Mouse (Mus musculus) cerebellum, adult 11-12 months (tissue): Measurements from ENCODE around the gene Mapk11.
A peak's percentile ranks its signal among the peaks of the same experiment; 100 is the strongest.

Source experiments
- DNase-seq: peaks from one replicate; pipeline ENCODE4 v3.0.0; 2022

Mapk11 gene

DNA sequence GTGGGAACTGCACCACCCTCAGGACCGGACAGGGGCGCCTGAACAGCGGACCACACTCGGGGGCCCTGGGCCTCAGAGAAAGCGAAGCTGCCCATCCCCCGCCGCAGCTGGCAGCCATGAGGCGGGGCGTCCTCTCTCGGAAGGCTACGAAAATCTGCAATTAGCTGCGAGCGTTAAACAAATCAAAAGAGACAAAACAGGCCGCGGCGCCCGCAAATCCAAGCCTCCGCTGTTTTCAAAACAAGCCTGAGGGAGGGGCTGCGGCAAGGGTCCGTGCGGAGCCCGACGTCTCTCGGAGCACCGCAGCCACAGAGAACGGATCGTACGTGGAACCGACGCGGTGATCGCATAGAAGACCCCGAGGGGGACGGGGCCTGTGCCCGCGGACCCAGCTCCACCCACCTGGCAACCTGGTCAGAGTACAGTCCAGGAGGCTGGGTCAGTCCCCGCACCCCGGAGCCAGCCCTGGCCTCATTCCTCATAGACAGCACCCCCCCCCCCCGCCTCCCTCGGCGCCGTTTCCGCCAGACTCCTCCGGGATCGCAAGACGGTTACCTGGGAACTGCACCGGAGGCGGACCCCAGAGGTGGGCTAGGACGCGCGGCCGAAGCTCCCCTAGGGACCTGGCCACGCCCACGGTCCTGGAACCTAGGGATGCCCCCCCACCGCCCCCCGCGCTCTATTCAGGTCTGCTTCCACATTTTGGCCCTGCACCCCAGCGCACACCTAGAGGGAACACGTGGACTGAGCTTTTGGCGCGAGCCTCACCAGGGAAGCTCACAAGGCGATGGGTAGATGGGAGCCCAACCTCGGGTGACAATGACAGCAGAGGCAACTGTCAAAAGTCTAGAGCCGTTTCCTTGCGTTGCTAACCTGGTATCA lies 23.8 kb upstream of the Mapk11 start:
- peak; percentile 74 for DNase-seq

DNA sequence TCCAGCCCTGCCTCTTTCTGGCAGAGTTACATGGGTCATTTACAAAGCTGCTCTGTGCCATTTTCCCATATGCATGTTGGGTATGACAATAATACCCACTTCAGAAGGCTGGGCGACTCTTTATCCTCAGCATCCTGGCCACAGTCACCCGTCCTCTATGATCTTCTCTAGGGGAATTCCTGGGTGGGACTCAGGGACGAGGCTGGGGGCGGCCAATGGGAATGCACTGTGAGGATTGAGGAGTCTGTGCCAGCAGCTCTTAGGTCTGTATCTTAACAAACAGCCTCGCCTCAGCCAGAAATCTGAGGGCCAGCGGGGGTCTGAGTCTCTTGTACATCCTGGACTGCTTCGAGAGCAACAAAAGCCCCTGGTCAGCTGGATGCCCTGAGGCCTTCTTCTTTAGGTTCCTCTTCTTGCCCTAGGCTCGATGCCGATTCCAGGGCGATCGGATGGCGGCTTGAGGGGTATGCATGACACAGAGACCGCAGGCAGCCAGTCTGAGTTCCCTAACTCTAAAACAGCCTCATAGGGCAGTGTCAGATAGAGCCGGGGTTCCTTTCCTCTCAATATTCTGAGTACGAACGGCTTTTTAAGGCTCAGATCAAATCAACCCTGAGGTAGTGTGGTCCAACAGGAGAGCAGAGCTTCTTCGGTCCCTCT lies 23.0 kb upstream of the Mapk11 start:
- peak; percentile 61 for DNase-seq

DNA sequence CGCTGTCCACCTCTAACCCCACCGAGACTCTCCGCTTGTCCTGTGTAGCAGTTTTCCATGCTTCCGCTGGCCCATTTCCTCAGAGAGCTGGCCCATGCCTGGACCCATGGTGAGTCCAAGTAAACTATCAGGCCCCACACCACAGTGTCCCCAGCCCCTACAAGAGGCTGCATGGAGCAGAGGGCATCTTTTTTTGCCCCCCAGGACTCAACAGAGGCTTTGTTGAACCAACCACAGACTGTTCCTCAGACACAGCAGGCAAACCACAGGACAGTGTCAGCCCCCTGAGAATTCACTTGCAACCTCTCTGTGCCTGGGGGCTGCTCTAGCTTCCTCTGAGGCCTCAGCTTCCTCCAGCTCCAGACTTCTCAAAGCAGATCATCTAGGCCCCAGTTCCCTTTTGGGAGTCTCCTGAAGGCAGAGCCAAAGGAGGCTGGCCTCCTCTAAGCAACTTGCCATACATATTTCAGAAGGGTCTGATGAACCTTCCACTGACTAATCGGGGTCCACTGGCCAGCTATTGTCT lies 22.2 kb upstream of the Mapk11 start:
- DNase-seq, result peak; percentile 46

DNA sequence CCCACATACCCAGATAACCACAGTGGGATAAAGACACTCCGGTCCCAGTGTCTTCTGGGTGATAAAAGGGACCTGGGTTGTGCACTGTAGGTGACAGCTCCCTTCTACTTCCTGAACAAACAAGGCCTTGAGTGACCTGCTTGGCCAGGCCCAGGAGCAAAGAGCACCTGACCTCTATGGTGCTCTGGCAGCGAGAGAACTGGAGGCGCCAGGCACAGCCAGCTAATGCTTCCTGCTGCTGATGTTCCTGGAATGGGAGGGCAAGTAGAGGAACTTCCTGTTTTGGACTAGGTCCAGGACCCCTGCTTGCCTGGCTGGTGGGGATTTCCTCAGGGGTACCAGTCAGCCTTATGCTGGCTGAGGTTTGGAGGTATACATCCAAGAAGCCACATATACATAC lies 20.7 kb upstream of the Mapk11 start:
- peak; percentile 63 for DNase-seq

DNA sequence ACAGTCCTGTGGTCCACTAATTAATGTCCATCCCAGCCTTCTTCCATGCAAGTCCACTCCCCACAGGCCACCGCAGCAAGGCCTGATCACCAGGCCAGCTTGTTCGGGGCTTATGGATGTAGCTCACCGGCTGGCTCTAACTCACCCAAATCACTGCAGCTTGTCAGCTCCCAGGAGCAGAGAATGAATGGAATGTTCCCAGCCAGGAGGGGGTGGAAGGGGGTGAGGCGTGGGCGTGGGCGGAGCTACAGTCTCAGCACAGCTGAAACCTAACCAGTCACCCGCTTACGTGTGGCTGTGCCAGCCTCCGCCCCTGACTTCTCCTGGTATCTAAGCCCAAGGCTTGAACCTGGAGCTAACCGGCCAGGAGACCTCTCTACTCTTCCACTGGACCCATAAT lies 20.0 kb upstream of the Mapk11 start:
- DNase-seq, result peak; percentile 91

DNA sequence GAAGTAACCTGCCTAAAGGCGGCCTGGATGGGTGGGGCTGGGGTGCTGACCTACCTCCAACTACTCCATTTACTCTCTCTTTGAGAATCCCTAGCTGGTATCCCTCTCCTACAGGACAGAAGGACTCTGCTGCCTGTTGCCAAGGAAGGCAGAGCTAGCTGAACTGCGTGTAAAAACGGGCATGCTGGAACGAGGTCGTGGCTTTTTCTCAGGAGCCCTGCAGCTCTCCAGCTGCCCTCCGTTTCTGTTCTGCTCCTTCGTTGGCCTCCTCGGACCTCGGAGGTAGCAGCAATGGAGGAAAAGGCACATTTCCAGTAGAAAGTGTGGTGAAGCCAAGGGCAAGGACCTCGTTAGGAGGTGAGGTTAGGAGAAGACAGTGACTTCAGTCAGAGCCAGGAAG lies 19.5 kb upstream of the Mapk11 start:
- DNase-seq, result peak; percentile 71

DNA sequence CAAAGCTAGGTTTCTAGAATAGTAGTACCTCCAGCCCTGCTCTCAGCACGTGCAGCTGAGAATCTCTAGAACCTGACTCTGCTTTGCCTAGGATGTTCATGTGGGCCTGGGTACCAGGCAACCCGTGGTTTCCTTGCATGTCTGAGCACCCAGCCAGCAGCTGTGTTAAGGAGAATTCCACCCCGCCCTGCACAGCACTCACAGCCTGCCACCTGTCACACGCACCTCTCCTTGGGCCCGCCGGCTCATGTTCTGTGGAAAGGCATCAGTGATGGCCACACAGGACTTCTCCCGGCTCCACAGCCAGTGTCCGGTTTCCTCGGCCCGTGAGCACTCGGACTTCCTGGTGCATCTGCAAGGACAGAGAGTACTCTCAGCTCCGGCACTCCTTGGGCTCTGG lies 16.1 kb upstream of the Mapk11 start:
- DNase-seq, result no peak

DNA sequence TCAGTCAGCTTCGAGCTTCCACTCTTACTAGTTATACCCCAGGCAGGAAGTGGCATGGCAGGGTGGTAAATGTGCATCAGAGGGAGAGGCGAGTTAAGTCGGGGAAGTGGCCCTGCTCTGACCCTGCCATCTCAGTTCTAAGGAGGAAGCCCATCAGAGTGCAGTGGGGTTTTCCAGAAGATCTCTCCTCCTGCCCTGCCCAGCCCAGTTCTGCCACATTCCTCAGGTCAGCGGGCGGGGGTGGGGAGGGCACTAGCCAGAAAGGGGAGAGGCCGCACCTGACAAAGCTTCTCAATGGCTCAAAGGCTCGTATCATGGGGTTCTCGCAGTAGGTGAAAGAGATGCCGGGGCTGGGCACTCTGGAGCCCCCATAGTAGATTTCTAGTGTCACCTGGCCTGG lies 12.0 kb upstream of the Mapk11 start:
- no peak for DNase-seq

DNA sequence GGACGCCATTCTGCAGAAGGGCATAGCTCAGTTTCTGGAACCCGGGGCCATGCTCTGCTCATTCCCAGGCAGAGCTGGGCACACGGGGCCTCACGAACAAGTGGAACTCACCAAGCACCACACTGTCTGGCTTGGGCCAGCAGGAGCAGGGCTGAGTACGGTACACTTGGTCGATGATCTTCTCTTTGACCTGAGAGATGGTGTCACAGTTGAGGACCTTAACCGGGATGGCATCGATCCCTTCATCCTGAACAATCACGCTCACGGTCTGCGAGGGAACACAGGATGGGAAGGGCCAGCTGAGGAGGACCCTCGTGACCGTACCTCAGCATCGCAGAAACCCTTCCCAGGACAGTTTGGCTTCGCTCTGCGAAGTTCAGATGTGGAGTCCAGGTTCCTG lies 9.1 kb upstream of the Mapk11 start:
- no peak for DNase-seq

DNA sequence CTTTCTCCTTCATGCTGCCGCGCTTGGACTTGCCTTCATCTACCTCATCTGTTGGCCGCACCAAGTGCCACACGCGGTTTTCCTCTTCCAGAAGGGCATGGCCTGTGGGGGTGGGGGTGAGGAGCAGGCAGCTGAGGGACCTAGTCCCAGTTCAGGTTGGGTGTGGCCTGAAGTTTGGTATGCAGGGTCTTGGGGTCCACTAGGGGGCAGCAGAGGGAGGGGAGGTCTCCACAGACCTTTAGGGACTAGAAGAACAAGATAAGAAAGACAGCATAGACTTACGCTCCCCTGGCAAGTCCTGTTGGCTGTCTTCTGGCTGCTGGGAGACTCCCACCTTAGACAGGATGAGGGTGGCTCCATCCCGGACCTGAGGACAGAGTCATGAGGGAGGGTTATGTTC lies 8.5 kb upstream of the Mapk11 start:
- peak; percentile 71 for DNase-seq

DNA sequence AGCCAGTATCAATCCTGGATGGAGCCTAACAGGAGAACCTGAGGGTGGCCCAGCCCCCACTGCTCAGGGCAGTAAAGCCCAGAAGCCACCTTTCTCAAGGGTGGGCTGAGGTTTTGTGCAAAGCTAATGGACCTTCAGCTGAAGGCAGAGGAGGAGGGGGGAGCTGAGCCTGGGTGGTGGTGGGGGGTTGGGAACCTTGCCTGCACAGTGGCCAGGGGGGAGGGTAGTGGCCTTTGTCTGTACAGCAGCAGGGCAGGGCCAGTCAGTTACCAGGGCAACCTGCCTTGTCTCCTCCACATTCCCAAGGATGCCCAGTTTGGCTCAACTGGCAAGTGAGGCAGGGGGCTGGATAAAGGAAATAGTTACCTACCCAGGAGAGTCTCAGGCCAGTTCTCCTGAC lies 2.9 kb upstream of the Mapk11 start:
- no peak for DNase-seq

DNA sequence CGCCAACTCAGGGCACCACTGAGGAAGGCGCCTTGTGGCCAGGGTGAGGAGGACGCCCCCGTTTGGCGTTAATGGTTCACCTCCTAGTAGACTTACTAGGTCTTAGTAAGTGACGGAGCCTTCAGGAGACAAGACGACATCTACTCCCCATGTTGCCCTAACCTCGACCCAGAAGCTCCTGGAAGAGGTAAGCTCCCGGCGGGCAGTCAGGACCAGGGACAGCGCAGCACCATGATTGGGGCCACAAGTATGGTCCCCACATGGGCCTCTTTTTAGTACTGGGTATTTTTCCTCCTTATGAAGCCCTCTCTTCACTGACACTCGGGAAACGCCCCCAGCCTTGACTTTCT lies 588 bp upstream of the Mapk11 start:
- no peak for DNase-seq

DNA sequence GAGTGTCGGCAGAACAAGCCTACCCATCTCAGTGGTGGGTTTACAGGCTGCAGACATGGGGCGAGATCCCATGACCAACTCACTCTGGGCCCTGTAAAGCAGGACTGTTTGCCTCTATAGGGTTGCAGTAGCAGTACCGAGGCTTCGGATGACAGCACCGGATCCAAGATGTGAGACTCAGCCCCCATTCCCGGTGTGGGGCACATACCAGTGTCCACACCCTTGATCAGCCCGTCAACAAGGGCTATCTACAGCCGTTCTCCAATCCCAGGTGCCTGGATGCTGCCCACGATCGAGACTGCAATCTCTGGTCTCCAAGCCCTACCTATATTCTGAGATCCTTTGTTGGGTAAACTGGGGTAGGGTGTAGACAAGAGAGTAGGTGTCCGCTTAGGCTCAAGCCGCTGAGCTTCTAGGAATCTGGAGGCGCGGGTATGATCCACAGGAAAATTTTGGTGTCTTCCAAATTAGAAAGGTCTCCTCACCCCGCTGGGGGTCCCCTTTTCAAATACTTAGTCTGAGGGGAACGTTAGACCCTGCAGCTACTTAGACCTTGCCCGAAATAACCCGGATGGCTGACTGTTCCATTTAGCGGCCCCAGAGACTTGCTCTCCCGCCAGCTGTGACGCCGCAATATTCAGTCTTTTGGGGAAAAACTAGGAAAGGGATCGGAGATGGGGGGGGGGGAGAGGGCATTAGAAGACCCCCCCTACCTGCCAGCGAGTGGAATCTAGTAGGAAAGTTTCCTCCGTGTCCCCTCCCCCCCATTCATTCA lies 745 bp downstream of the Mapk11 start:
- DNase-seq, result peak; percentile 57

DNA sequence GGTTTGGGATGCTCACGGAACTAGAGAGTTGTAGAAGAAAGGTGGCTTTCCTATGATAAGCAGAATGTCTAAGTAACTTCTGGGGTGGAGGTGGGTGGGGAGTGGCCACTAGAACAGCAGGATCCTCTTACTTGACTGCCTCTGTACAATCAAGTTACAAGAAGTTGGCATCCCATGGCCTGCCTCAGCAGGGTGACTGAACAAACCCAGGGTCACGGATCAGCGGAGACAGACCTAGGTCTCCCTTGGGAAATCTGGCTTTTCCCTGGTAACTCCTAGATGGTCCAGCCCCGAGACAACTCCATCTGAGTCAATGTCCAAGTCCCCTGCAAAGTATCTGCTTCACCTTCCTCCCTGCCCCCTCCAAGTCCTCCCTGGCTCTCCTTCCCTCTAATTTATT lies 1.5 kb downstream of the Mapk11 start:
- DNase-seq, result no peak

DNA sequence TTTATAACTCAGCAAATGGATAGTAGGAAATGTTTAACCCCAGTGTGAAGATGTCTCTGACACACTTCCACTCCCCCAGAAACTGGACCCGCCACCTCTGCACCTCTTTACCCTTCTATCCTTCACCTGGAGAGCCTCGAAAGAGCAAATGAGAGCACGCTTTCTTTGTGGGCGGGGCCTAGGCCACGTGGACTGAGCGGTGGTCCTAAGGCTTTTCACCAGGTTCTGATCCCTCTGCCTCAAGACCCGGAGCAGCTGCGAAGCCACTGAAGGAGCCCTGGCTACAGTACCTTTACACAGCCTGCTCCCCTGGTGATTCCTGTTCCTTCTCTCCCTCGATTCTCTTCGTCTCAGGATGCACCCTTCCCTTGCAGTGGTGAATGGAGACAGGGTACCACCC lies 2.0 kb downstream of the Mapk11 start:
- DNase-seq, result peak; percentile 62

DNA sequence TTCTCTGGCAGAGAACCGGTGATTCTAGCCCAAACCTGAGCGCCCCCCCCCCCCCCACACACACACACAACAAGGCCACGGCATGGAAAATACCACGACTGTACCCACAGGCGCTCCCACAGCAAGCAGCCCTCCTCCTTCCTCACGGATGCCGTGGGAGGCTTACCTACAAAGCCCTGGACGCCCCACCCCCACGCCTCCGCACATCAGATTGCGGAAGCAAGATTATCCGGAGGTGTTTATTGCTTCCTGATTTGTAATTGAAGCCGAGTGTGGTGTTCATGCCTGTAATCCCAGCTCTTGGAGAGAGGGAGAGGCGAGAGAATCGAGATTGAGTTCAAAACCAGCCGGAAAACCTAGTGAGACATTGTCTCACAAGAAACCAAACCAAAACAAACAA lies 2.4 kb downstream of the Mapk11 start:
- DNase-seq, result peak; percentile 72

DNA sequence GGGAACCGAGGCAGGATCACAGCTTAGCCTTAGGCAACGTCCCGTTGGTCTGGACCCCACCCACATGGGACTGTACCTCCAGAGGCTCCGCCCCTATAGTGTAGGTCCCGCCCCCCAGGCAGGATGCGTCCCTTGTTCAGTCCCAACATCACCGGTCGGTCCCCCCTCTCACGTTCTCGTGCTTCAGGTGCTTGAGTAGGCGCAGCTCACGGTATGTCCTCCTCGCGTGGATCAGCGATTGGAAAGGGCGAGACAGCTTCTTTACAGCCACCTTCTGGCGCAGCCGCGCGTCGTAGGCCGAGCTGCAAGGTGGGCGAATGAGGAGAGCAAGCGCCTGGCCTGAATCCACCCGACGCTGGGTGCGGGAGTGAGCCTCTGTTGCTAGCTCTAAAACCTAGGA lies 2.9 kb downstream of the Mapk11 start:
- peak; percentile 88 for DNase-seq

DNA sequence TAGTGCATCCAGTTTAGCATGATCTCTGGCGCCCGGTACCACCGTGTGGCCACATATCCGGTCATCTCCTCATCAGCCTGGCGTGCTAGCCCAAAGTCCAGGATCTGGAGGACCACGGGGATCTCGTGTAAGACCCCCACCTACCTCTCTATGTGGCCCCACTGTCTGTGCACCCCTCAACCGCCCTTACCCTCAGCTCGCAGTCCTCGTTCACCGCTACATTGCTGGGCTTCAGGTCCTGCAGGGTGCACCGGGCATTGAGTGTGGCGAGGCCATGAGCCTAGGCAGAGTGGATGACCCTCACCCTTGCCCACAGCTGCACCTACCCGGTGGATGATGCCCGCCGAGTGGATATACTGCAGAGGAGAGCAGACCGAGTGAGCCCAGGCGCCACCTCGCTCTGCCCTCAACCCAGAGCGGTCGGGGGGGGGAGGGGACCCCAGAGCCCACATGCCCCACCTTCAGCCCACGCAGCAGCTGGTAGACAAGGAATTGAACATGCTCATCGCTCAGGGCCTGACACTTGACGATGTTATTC lies 3.5 kb downstream of the Mapk11 start:
- DNase-seq, result peak; percentile 61

DNA sequence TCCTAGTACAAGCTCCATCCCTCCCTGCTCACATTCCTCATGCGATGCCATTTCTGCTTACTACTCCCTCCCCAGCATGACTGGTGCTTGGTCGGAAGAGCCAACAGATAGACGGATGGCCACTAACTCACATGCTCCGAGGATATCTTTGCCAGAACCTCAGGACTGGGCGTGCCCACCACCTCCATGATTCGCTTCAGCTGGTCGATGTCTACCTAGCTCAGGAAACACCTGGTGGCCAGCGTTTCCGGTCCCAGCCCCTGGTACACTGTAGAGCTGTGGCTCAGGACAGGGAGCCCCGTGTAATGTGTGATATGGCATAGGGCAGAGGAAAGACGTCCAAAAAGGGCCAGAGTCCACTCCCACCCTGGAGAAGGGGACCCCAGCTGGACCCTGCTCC lies 4.5 kb downstream of the Mapk11 start:
- DNase-seq, result no peak

DNA sequence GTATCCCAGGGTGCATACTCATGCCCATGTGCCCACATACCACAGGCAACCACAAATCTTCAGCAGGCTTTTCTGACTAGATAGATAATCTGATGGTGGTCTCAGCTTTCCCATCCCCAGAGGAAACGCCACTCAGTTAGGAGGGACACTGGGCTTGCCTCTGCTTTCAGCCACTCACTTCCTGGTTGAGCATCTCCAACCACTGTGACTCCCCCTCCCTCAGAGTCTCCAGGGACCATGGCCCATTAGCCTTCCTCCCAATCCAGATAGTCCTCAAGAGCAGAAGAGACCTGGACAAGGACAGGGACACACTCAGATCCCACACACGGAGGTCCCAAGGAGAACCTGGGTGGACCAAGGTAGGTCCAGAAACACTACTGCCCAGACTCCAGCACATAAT lies 6.3 kb downstream of the Mapk11 start:
- no peak for DNase-seq

DNA sequence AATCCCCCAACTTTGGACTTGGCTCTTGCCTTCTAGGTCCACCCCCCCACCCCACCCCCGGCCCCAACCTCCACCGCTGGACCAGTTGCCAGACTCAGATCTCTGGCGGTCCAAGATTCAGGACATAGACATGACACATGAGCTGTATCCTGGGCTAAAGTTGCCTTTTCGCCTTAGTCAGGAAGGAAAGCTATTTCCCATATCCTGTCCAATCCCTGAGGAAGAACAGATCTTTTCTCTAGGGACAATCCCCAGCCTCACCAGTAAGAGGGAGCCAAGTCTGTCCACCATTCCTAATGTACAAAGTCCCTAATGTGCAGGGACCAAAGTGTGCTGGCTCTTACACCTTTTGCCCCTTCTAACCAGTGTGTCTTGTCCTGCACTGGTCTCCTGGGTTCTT lies 7.5 kb downstream of the Mapk11 start:
- no peak for DNase-seq

DNA sequence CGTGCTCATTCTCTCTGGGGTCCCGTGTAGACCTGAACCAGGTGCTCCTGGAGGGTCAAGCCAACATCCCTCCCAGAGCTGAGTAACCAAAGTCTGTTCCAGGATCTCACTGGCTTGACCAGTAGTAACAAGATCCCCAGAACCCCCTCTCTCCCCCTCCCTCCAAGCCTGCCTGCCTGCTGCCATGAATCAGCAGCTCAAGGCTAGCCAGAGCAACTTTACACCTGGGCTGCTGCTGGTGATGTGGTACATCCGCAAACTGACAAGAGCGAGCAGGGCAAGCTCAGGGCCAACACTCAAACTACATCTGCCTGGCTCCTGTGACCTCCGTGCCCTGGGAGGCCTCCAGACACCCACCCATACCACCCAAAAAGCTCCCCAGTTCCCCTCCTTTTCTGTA lies 8.0 kb downstream of the Mapk11 start:
- peak; percentile 60 for DNase-seq

DNA sequence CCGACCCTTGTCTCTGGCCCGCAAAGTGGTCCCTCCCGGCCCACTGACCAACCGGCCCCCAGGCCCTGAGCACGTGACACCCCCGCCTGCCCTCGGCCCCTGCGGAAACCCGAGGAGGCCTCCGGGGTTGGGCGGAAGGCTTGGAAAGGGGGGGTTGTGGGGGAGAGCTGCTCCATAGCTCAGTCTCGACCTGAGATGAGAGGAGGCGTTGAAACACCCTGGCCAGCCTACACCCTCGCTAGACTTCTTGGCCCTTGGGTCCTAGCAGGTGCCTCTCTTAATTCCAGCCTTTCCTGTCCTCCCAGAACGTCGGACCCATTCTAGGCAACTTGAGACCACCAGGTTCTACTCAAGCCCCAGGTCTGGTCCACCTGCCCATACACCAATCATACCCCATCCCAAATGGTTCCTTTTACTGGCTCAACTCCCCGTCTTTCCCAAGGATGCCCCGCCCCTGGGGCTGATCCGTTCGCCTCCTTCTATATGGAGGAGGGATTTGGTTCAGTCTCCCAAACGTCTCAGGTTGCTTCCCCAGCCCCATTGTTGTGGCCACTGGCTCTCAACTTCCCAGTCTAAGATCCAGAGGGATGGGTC lies 8.7 kb downstream of the Mapk11 start, which contains the start of gene Mapk12:
Gene Mapk12, minus strand, starts transcription at position 45 of the 594 bp plus-strand sequence.
- peak; percentile 85 for DNase-seq
